Mouse (Mus musculus): ENCODE measurements around the gene Kxd1.

- TF ChIP-seq EP300 (optimal IDR thresholded peaks at IDR 0.05): no peak
- TF ChIP-seq CTCF (IDR thresholded peaks at IDR 0.05; ENCODE audit: low read depth): no peak
These were observed 1.5 kb upstream of the Kxd1 start for GRCm38 (mm10) chr8:70529299-70529698.
